Mouse (Mus musculus): Measurements from ENCODE around the gene Isoc2a.
A peak's percentile ranks its signal among the peaks of the same experiment; 100 is the strongest.

The Isoc2a gene

GRCm38 (mm10) chr7:4940068-4940479 is 63.1 kb downstream of the Isoc2a start:
- DNase-seq (ENCODE audit: low spot score in 2 of 2): peak; percentile 63 to 88

- no peak for DNase-seq (ENCODE audit: low spot score in 2 of 2)
Measured at GRCm38 (mm10) chr7:4942673-4943072, 65.7 kb downstream of the Isoc2a start.

- peak; percentile 82 to 92 for DNase-seq (ENCODE audit: low spot score in 2 of 2)
Measured at GRCm38 (mm10) chr7:4943223-4943815, 66.4 kb downstream of the Isoc2a start.
